Mouse (Mus musculus) c-Kit-positive CD71-positive TER-119-negative erythroid progenitor cells, embryonic 14.5 days (primary cell): ENCODE results near the gene Gm2026.
"Not testable (repeated sequence)": the region's sequence is repeated elsewhere in the genome, so short reads cannot be mapped to it uniquely, and the experiment has no call there.

Experiments
- DNase-seq: peaks from one replicate; pipeline ENCODE4 v3.0.0-alpha.2; 2013; ENCODE audit warnings: low read depth

Gm2026 gene

DNA sequence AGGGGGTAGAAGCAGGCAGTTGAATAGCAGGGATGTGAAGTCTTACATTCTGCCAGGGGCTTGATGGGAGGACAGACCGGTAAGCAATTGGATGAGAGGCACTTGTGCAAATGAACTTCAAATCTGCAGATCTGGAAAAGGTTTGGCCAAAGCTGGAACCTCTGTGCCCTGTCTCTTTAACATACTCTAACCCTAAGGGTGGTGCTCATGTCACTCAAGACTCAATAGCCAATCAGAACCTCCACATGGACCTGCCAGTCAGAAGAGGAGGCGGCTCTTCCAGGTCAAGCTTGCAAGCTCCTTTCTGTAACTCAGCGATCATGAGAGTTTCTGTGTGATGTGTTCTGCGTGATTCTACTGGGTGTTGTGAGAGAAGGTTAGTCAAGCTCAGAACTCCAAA is at the start of gene Gm2026:
Gene Gm2026, plus strand, starts transcription at position 301 of the 400 bp plus-strand sequence.
- DNase-seq, result not testable (repeated sequence)

DNA sequence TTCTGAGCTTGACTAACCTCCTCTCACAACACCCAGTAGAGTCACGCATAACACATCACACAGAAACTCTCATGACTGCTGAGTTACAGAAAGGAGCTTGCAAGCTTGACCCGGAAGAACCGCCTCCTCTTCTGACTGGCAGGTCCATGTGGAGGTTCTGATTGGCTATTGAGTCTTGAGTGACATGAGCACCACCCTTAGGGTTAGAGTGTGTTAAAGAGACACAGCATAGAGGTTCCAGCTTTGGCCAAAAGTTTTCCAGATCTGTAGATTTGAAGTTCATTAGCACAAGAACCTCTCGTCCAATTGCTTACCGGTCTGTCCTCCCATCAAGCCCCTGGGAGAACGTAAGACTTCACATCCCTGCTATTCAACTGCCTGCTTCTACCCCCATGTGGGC is 34.1 kb upstream of the Gm2026 start, which contains the start of gene Zfp966:
Gene Zfp966, minus strand, starts transcription at position 101 of the 400 bp plus-strand sequence.
- DNase-seq, result not testable (repeated sequence)
